Mouse (Mus musculus) lung, embryonic 16.5 days (tissue): ENCODE results near the gene Tmem223. TPM values are rescaled to one million over a fixed set of nuclear protein-coding genes. Genes with fewer than 3 reads are reported as not detected.

Experiments
- ATAC-seq: fragments of 200-750 bp; cut with Nextera tagmentation; 2 replicates; pipeline ENCODE4 v1.8.0; 2017; ENCODE audit warnings: low read depth, mild to moderate bottlenecking, moderate library complexity
- H3K27ac ChIP-seq: fragments of 300-500 bp; sonication (generic); 2 replicates; pipeline ENCODE4 v1.5.1; 2014; ENCODE audit warnings: mild to moderate bottlenecking, control low read depth, low read length
- H3K27me3 ChIP-seq: fragments of 300-500 bp; sonication (generic); 2 replicates; pipeline ENCODE4 v1.6.1; 2014; ENCODE audit warnings: low read depth, low read length, mixed read lengths; ENCODE audit not compliant: control insufficient read depth, insufficient read depth
- H3K36me3 ChIP-seq: fragments of 300-500 bp; sonication (generic); 2 replicates; pipeline ENCODE4 v1.6.1; 2014; ENCODE audit warnings: low read length; ENCODE audit not compliant: control insufficient read depth, insufficient read depth
- H3K4me1 ChIP-seq: fragments of 300-500 bp; sonication (generic); replicated peaks from 2 replicates; pipeline ENCODE4 v1.6.1; 2014; ENCODE audit warnings: low read length, mixed read lengths; ENCODE audit not compliant: control insufficient read depth, insufficient read depth
- H3K4me2 ChIP-seq: fragments of 300-500 bp; sonication (generic); 2 replicates; pipeline ENCODE4 v1.6.1; 2014; ENCODE audit warnings: low read depth, low read length, control low read depth
- H3K4me3 ChIP-seq: fragments of 300-500 bp; sonication (generic); 2 replicates; pipeline ENCODE4 v1.5.1; 2014; ENCODE audit warnings: mild to moderate bottlenecking, low read length, control low read depth
- H3K9ac ChIP-seq: fragments of 300-500 bp; sonication (generic); 2 replicates; pipeline ENCODE4 v1.6.1; 2014; ENCODE audit warnings: low read length, control low read depth
- H3K9me3 ChIP-seq: fragments of 300-500 bp; sonication (generic); 2 replicates; pipeline ENCODE4 v1.6.1; 2016; ENCODE audit warnings: low read length; ENCODE audit not compliant: control insufficient read depth
- WGBS: fragments of 180-500 bp; shearing (Covaris S2); extraction: QIAGEN DNeasy Blood & Tissue Kit; methylation state at CpG from one replicate; pipeline ENCODE4 v1.1.7; 2014; 5-methylcytosine and 5-hydroxymethylcytosine counted together
- polyA plus RNA-seq: library from polyadenylated mRNA; unstranded; fragments of >200 nt; fragmentation: Nextera tagmentation; extraction: Ambion mirVana; gene quantifications from 2 replicates; pipeline ENCODE4 v1.2.1, GENCODE M21; 2015

The Tmem223 gene
- polyA plus RNA-seq, 1 experiment from 2014 or later = 194 TPM

DNA sequence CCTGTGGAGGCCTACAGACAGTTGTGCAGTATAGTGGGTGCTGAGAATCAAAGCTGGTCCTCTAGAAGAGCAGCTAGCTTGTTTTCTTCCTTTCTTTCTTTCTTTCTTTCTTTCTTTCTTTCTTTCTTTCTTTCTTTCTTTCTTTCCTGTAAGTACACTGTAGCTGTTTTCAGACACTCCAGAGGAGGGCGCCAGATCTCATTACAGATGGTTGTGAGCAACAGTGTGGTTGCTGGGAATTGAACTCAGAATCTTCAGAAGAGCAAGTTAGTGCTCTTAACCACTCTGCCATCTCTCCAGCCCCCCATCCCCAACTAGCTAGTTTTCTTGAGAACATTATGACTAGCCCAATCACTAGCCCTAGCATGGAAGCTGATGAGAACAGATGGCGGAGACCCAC is 10.0 kb upstream of the Tmem223 start:
- peaks cover 13% of the 10 kb centered on the region for H3K4me1 ChIP-seq
- no peaks in the 10 kb centered on the region for H3K9me3 ChIP-seq
- WGBS = 98% methylated on average over 2 of the region's 2 CpGs
- ATAC-seq = no peak
- no peaks in the 10 kb centered on the region for H3K27me3 ChIP-seq
- no peak overlapping the region for H3K9ac ChIP-seq
- H3K4me3 ChIP-seq = no peak overlapping the region
- H3K27ac ChIP-seq = no peak overlapping the region
- H3K36me3 ChIP-seq = peaks cover 26% of the 10 kb centered on the region
- no peak overlapping the region for H3K4me2 ChIP-seq

- WGBS = 85% methylated on average over 4 of the region's 4 CpGs
- H3K36me3 ChIP-seq = peaks cover 52% of the 10 kb centered on the region
- H3K4me1 ChIP-seq = peaks cover 4% of the 10 kb centered on the region
Measured at GRCm38 (mm10) chr19:8763276-8763675, 7.5 kb upstream of the Tmem223 start.

DNA sequence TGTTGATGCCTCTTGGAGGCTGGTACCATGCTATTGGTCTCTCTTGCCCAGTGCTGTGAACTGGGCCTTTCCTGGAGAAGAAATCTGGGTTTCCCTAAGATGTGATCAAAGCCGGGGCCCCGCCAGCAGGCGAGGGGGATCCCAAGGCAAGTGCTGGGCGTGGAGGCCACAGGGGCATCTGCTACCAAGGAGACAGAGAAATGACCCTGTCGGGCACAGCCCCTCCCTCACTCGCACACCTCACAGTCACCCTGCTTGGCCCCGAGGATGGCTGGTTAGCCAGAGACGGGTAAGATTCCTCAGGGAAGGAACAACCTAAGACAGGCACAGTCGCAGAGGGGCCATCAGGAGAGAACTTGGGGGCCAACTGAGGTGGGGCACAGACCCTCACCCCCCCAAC is 5.2 kb upstream of the Tmem223 start:
- Histone ChIP-seq H3K4me1 (peaks cover 4% of the 10 kb centered on the region; the same call in 1 of the 2 replicates), H3K4me3 (no peak overlapping the region), H3K27ac (no peak overlapping the region), H3K9ac (no peak overlapping the region), H3K9me3 (no peaks in the 10 kb centered on the region), H3K27me3 (no peaks in the 10 kb centered on the region), H3K36me3 (peaks cover 68% of the 10 kb centered on the region), H3K4me2 (no peak overlapping the region)
- 93% methylated on average over 9 of the region's 9 CpGs for WGBS
- ATAC-seq = no peak; the same call in 1 of the 2 replicates

More at GRCm38 (mm10) chr19:8763276-8763675, 7.5 kb upstream of the Tmem223 start:
- Histone ChIP-seq H3K9me3 (no peaks in the 10 kb centered on the region), H3K27me3 (no peaks in the 10 kb centered on the region), H3K9ac (no peak overlapping the region), H3K27ac (no peak overlapping the region), H3K4me2 (no peak overlapping the region), H3K4me3 (no peak overlapping the region)
- ATAC-seq = no peak

DNA sequence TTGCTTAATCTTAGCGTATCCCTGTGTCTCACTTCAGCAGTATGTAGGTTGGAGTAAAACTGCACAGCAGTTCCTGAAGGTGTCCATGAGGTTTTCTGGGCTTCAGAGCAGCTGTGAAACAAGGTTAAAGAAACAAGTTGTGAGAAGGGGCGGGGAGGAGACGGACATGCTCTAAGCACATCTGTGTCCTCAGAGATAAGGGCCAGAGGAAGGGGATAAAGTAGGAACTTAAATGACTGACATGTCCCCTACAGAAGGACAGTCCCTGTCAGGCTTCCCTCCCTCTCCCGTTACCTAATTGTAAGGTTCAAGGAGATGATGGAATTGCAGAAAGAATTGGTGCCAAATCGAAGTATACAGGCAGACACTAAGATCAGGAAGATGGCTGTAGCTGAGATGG is 2.2 kb downstream of the Tmem223 start:
- ATAC-seq = no peak
- 69% methylated on average over 5 of the region's 5 CpGs for WGBS

DNA sequence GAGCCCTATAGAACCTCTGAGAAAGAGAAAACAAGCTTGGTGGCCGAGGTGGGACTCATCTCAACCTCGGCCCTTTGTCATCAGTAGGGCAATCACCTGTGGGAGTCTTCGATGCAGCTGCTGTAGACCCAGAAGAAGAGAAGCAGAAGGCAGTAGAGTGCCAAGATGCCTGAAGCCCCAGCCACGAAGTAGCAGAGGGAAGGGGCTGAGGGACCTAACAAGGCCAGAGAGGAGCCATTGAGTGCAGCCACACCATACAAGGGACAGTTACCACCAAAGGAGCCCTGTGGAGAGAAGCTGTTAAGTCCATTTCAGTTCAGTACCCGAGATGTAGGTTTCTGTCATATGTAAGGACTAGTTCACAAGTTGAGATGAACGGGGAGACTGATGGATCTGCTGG is 2.6 kb downstream of the Tmem223 start:
- Histone ChIP-seq H3K36me3 (peaks cover 20% of the 10 kb centered on the region), H3K27ac (peak overlapping the region; percentile 29; the same call in 1 of the 2 replicates), H3K4me2 (peak overlapping the region; percentile 90), H3K9ac (peak overlapping the region; percentile 81), H3K9me3 (no peaks in the 10 kb centered on the region), H3K4me3 (peak overlapping the region; percentile 81), H3K27me3 (no peaks in the 10 kb centered on the region), H3K4me1 (peaks cover 26% of the 10 kb centered on the region)
- WGBS = 44% methylated on average over 6 of the region's 6 CpGs
- no peak for ATAC-seq

More for the DNA sequence above, 2.2 kb downstream of the Tmem223 start:
- Histone ChIP-seq H3K9ac (peak overlapping the region; percentile 81), H3K4me1 (peaks cover 26% of the 10 kb centered on the region), H3K27ac (no peak overlapping the region), H3K27me3 (no peaks in the 10 kb centered on the region), H3K4me2 (peak overlapping the region; percentile 90), H3K4me3 (peak overlapping the region; percentile 81), H3K36me3 (peaks cover 24% of the 10 kb centered on the region), H3K9me3 (no peaks in the 10 kb centered on the region)

GRCm38 (mm10) chr19:8774086-8774835 is 3.5 kb downstream of the Tmem223 start, which contains the start of gene Tmem179b:
Tmem179b (minus strand) TSS chr19:8774467.
- 0% methylated on average over 62 of the region's 68 CpGs for WGBS
- Histone ChIP-seq H3K36me3 (peaks cover 13% of the 10 kb centered on the region), H3K4me3 (peak within 1 kb of the TSS; percentile 81), H3K27ac (peak within 1 kb of the TSS; percentile 99), H3K27me3 (no peaks in the 10 kb centered on the region), H3K9ac (peak within 1 kb of the TSS; percentile 81), H3K4me2 (peak within 1 kb of the TSS; percentile 90), H3K9me3 (no peaks in the 10 kb centered on the region), H3K4me1 (peaks cover 26% of the 10 kb centered on the region)
- peak; percentile 95 for ATAC-seq

DNA sequence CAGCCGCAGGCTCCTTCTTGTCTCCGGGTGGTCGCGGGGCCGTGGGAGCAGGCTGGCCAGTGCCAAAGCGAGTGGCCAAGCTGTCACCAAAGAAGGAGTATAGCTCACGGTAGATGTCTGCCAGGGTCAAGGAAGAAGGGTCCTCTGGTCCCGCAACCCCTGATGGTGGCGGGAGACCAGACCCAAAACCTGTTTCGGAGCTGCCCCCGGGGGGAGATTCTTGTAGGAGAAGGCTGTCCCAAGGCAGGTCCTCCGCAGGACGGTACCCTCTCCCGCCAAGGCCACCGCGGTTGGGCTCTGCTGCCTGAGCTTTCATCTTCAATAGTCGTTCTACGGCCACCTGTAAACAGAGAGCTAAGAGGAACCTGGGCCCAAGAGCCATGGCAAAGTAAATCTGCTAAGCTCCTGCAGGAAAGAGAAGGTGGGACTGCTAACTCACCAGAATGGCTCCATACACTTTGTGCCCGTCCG is 4.2 kb downstream of the Tmem223 start:
- WGBS = 4% methylated on average over 20 of the region's 20 CpGs
- H3K4me1 ChIP-seq = peaks cover 26% of the 10 kb centered on the region
- no peak for ATAC-seq

DNA sequence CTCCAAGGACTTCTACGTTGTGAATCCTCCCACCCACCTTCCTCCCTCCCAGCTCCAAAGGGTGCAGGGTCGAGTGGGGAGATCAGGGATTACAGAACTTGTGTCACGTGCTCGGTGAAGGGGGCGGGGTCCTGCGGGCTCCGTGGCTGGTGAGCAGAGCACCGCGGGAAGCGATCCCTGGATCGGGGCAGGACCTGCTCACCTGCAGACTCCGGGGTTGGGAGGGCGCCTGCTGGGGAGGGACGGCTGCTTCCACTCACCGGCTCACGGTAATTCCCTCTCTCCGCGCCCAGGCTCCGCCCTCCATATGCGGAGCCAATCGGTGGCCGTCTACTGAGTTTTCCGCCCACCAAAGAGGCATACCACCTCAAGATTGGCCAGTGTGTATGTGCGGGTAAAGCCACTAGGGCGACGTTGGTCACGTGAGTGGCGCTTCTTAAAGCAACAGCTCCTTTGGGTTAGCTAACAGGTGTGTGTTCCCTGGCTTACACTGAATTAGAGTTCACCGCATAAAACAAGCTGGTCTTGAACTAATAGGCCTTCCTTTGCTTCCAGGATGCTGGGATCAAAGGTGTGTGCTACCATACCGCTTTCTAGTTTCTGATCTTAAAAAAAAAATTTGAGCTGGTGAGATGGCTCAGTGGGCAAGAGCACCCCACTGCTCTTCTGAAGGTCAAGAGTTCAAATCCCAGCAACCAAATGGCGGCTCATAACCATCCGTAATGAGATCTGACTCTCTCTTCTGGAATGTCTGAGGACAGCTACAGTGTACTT is 15.4 kb downstream of the Tmem223 start, which contains the start of gene Taf6l:
Gene Taf6l (minus strand): TSS at position 410 of the 774 bp plus-strand sequence.
- Histone ChIP-seq H3K27ac (peak within 1 kb of the TSS; percentile 82), H3K9me3 (no peaks in the 10 kb centered on the region), H3K4me2 (peak within 1 kb of the TSS; percentile 72), H3K9ac (peak within 1 kb of the TSS; percentile 85), H3K4me1 (peaks cover 10% of the 10 kb centered on the region), H3K27me3 (no peaks in the 10 kb centered on the region), H3K4me3 (peak within 1 kb of the TSS; percentile 79), H3K36me3 (peaks cover 5% of the 10 kb centered on the region)
- under 1% methylated on average over 32 of the region's 32 CpGs for WGBS
- ATAC-seq = peak; percentile 99

More for the DNA sequence above, 4.2 kb downstream of the Tmem223 start:
- Histone ChIP-seq H3K27ac (peak overlapping the region; percentile 99), H3K4me2 (peak overlapping the region; percentile 90), H3K36me3 (peaks cover 9% of the 10 kb centered on the region; the same call in 1 of the 2 replicates), H3K9ac (peak overlapping the region; percentile 81), H3K9me3 (no peaks in the 10 kb centered on the region), H3K4me3 (peak overlapping the region; percentile 81), H3K27me3 (no peaks in the 10 kb centered on the region)

GRCm38 (mm10) chr19:8788521-8788920 is 17.7 kb downstream of the Tmem223 start:
- Histone ChIP-seq H3K27me3 (no peaks in the 10 kb centered on the region), H3K4me2 (no peak overlapping the region), H3K9me3 (no peaks in the 10 kb centered on the region), H3K9ac (no peak overlapping the region), H3K36me3 (peaks cover 15% of the 10 kb centered on the region), H3K27ac (no peak overlapping the region), H3K4me3 (no peak overlapping the region), H3K4me1 (peaks cover 10% of the 10 kb centered on the region)
- 9% methylated on average over 3 of the region's 3 CpGs for WGBS
- no peak for ATAC-seq
